Mouse (Mus musculus): ENCODE measurements around the gene Grk1. TPM values are rescaled to one million over a fixed set of nuclear protein-coding genes. Genes with fewer than 3 reads are reported as not detected.

Grk1 gene
- polyA plus RNA-seq, 1 experiment from 2014 or later = not detected

GRCm38 (mm10) chr8:13386366-13386765 is 18.5 kb upstream of the Grk1 start:
- no peak for ATAC-seq (ENCODE audit: low FRiP score, low TSS enrichment)
- Histone ChIP-seq H3K4me1 (ENCODE audit: control insufficient read depth, insufficient read depth, low read length) (no peaks in the 10 kb centered on the region), H3K4me2 (ENCODE audit: low read length) (no peak overlapping the region), H3K27me3 (ENCODE audit: control insufficient read depth, insufficient read depth, low read length) (no peaks in the 10 kb centered on the region), H3K9me3 (ENCODE audit: control insufficient read depth, low read length) (no peaks in the 10 kb centered on the region), H3K9ac (replicated peaks; ENCODE audit: low read length) (no peak overlapping the region), H3K27ac (replicated peaks; ENCODE audit: low read depth, low read length) (no peak overlapping the region), H3K4me3 (replicated peaks; ENCODE audit: low read depth, low read length) (no peak overlapping the region), H3K36me3 (ENCODE audit: control insufficient read depth, insufficient read depth, low read length) (no peaks in the 10 kb centered on the region)
- no peak for DNase-seq
- WGBS = 79% methylated on average over 13 of the region's 13 CpGs

GRCm38 (mm10) chr8:13387728-13388127 is 17.2 kb upstream of the Grk1 start:
- H3K4me1 ChIP-seq (ENCODE audit: control insufficient read depth, insufficient read depth, low read length) = no peaks in the 10 kb centered on the region
- ATAC-seq (ENCODE audit: low FRiP score, low TSS enrichment) = no peak
- no peak overlapping the region for H3K27ac ChIP-seq (replicated peaks; ENCODE audit: low read depth, low read length)
- DNase-seq = no peak
- 88% methylated on average over 8 of the region's 8 CpGs for WGBS
- H3K4me2 ChIP-seq (ENCODE audit: low read length) = no peak overlapping the region
- H3K4me3 ChIP-seq (replicated peaks; ENCODE audit: low read depth, low read length) = no peak overlapping the region
- no peaks in the 10 kb centered on the region for H3K9me3 ChIP-seq (ENCODE audit: control insufficient read depth, low read length)
- H3K27me3 ChIP-seq (ENCODE audit: control insufficient read depth, insufficient read depth, low read length) = no peaks in the 10 kb centered on the region
- no peaks in the 10 kb centered on the region for H3K36me3 ChIP-seq (ENCODE audit: control insufficient read depth, insufficient read depth, low read length)
- no peak overlapping the region for H3K9ac ChIP-seq (replicated peaks; ENCODE audit: low read length)

GRCm38 (mm10) chr8:13388744-13389143 is 16.1 kb upstream of the Grk1 start:
- H3K27me3 ChIP-seq (ENCODE audit: control insufficient read depth, insufficient read depth, low read length) = no peaks in the 10 kb centered on the region
- H3K9ac ChIP-seq (replicated peaks; ENCODE audit: low read length) = no peak overlapping the region
- H3K9me3 ChIP-seq (ENCODE audit: control insufficient read depth, low read length) = no peaks in the 10 kb centered on the region
- DNase-seq (no peak), ATAC-seq (ENCODE audit: low FRiP score, low TSS enrichment) (no peak)
- H3K4me1 ChIP-seq (ENCODE audit: control insufficient read depth, insufficient read depth, low read length) = no peaks in the 10 kb centered on the region
- 89% methylated on average over 2 of the region's 2 CpGs for WGBS
- no peak overlapping the region for H3K4me3 ChIP-seq (replicated peaks; ENCODE audit: low read depth, low read length)
- H3K36me3 ChIP-seq (ENCODE audit: control insufficient read depth, insufficient read depth, low read length) = no peaks in the 10 kb centered on the region
- H3K4me2 ChIP-seq (ENCODE audit: low read length) = no peak overlapping the region
- no peak overlapping the region for H3K27ac ChIP-seq (replicated peaks; ENCODE audit: low read depth, low read length)

- no peak overlapping the region for H3K4me3 ChIP-seq (replicated peaks; ENCODE audit: low read depth, low read length)
- ATAC-seq (ENCODE audit: low FRiP score, low TSS enrichment) (no peak), DNase-seq (no peak)
- WGBS = 93% methylated on average over 7 of the region's 7 CpGs
- no peak overlapping the region for H3K27ac ChIP-seq (replicated peaks; ENCODE audit: low read depth, low read length)
- no peaks in the 10 kb centered on the region for H3K36me3 ChIP-seq (ENCODE audit: control insufficient read depth, insufficient read depth, low read length)
- no peak overlapping the region for H3K9ac ChIP-seq (replicated peaks; ENCODE audit: low read length)
- no peaks in the 10 kb centered on the region for H3K27me3 ChIP-seq (ENCODE audit: control insufficient read depth, insufficient read depth, low read length)
- no peaks in the 10 kb centered on the region for H3K4me1 ChIP-seq (ENCODE audit: control insufficient read depth, insufficient read depth, low read length)
- no peak overlapping the region for H3K4me2 ChIP-seq (ENCODE audit: low read length)
- H3K9me3 ChIP-seq (ENCODE audit: control insufficient read depth, low read length) = no peaks in the 10 kb centered on the region
These were observed 11.0 kb upstream of the Grk1 start for GRCm38 (mm10) chr8:13393869-13394268.

GRCm38 (mm10) chr8:13396725-13397124 is 8.2 kb upstream of the Grk1 start, which contains the start of gene Atp4b:
Gene Atp4b, minus strand, starts transcription at chr8:13396825.
- ATAC-seq (ENCODE audit: low FRiP score, low TSS enrichment) = no peak
- H3K36me3 ChIP-seq (ENCODE audit: control insufficient read depth, insufficient read depth, low read length) = no peaks in the 10 kb centered on the region
- H3K4me2 ChIP-seq (ENCODE audit: low read length) = no peak within 1 kb of the TSS
- no peak within 1 kb of the TSS for H3K9ac ChIP-seq (replicated peaks; ENCODE audit: low read length)
- no peak within 1 kb of the TSS for H3K27ac ChIP-seq (replicated peaks; ENCODE audit: low read depth, low read length)
- no peaks in the 10 kb centered on the region for H3K27me3 ChIP-seq (ENCODE audit: control insufficient read depth, insufficient read depth, low read length)
- 81% methylated on average over 5 of the region's 5 CpGs for WGBS
- H3K9me3 ChIP-seq (ENCODE audit: control insufficient read depth, low read length) = no peaks in the 10 kb centered on the region
- H3K4me3 ChIP-seq (replicated peaks; ENCODE audit: low read depth, low read length) = no peak within 1 kb of the TSS
- DNase-seq = no peak
- no peaks in the 10 kb centered on the region for H3K4me1 ChIP-seq (ENCODE audit: control insufficient read depth, insufficient read depth, low read length)

- Histone ChIP-seq H3K4me1 (ENCODE audit: control insufficient read depth, insufficient read depth, low read length) (no peaks in the 10 kb centered on the region), H3K4me2 (ENCODE audit: low read length) (no peak overlapping the region), H3K9ac (replicated peaks; ENCODE audit: low read length) (no peak overlapping the region), H3K9me3 (ENCODE audit: control insufficient read depth, low read length) (no peaks in the 10 kb centered on the region), H3K4me3 (replicated peaks; ENCODE audit: low read depth, low read length) (no peak overlapping the region), H3K27me3 (ENCODE audit: control insufficient read depth, insufficient read depth, low read length) (no peaks in the 10 kb centered on the region), H3K36me3 (ENCODE audit: control insufficient read depth, insufficient read depth, low read length) (no peaks in the 10 kb centered on the region), H3K27ac (replicated peaks; ENCODE audit: low read depth, low read length) (no peak overlapping the region)
- DNase-seq (no peak), ATAC-seq (ENCODE audit: low FRiP score, low TSS enrichment) (no peak)
- WGBS = 70% methylated on average over 6 of the region's 6 CpGs
These were observed 1.4 kb upstream of the Grk1 start for GRCm38 (mm10) chr8:13403517-13403916.

- Histone ChIP-seq H3K4me3 (replicated peaks; ENCODE audit: low read depth, low read length) (no peak overlapping the region), H3K4me1 (ENCODE audit: control insufficient read depth, insufficient read depth, low read length) (no peaks in the 10 kb centered on the region), H3K9me3 (ENCODE audit: control insufficient read depth, low read length) (no peaks in the 10 kb centered on the region), H3K4me2 (ENCODE audit: low read length) (no peak overlapping the region), H3K9ac (replicated peaks; ENCODE audit: low read length) (no peak overlapping the region), H3K36me3 (ENCODE audit: control insufficient read depth, insufficient read depth, low read length) (no peaks in the 10 kb centered on the region), H3K27ac (replicated peaks; ENCODE audit: low read depth, low read length) (no peak overlapping the region), H3K27me3 (ENCODE audit: control insufficient read depth, insufficient read depth, low read length) (no peaks in the 10 kb centered on the region)
- DNase-seq = peak; percentile 8
- 59% methylated on average over 5 of the region's 5 CpGs for WGBS
- no peak for ATAC-seq (ENCODE audit: low FRiP score, low TSS enrichment)
These were observed 1.1 kb downstream of the Grk1 start for GRCm38 (mm10) chr8:13406011-13406410.

- Histone ChIP-seq H3K27ac (replicated peaks; ENCODE audit: low read depth, low read length) (no peak overlapping the region), H3K27me3 (ENCODE audit: control insufficient read depth, insufficient read depth, low read length) (no peaks in the 10 kb centered on the region), H3K9me3 (ENCODE audit: control insufficient read depth, low read length) (no peaks in the 10 kb centered on the region), H3K9ac (replicated peaks; ENCODE audit: low read length) (no peak overlapping the region), H3K4me1 (ENCODE audit: control insufficient read depth, insufficient read depth, low read length) (no peaks in the 10 kb centered on the region), H3K4me3 (replicated peaks; ENCODE audit: low read depth, low read length) (no peak overlapping the region), H3K36me3 (ENCODE audit: control insufficient read depth, insufficient read depth, low read length) (no peaks in the 10 kb centered on the region), H3K4me2 (ENCODE audit: low read length) (no peak overlapping the region)
- DNase-seq (peak; percentile 78), ATAC-seq (ENCODE audit: low FRiP score, low TSS enrichment) (no peak)
- 28% methylated on average over 6 of the region's 6 CpGs for WGBS
These were observed 6.7 kb downstream of the Grk1 start for GRCm38 (mm10) chr8:13411597-13411996.

GRCm38 (mm10) chr8:13412891-13413558 is 8.1 kb downstream of the Grk1 start:
- no peaks in the 10 kb centered on the region for H3K36me3 ChIP-seq (ENCODE audit: control insufficient read depth, insufficient read depth, low read length)
- H3K4me1 ChIP-seq (ENCODE audit: control insufficient read depth, insufficient read depth, low read length) = no peaks in the 10 kb centered on the region
- H3K27ac ChIP-seq (replicated peaks; ENCODE audit: low read depth, low read length) = no peak overlapping the region
- H3K4me3 ChIP-seq (replicated peaks; ENCODE audit: low read depth, low read length) = no peak overlapping the region
- no peak overlapping the region for H3K4me2 ChIP-seq (ENCODE audit: low read length)
- no peak overlapping the region for H3K9ac ChIP-seq (replicated peaks; ENCODE audit: low read length)
- DNase-seq = peak; percentile 84
- whole genome bisulfite sequencing = 66% methylated on average over 13 of the region's 13 CpGs
- no peaks in the 10 kb centered on the region for H3K9me3 ChIP-seq (ENCODE audit: control insufficient read depth, low read length)
- H3K27me3 ChIP-seq (ENCODE audit: control insufficient read depth, insufficient read depth, low read length) = no peaks in the 10 kb centered on the region
- no peak for ATAC-seq (ENCODE audit: low FRiP score, low TSS enrichment)
